Mouse (Mus musculus) olfactory bulb, adult 2 months (tissue): ENCODE measurements around the gene Spib.

ENCODE experiments used
- CTCF ChIP-seq: fragments of 200-500 bp; IDR thresholded peaks from 2 replicates; pipeline ENCODE4 v1.5.1; 2012; ENCODE audit warnings: low read depth, mild to moderate bottlenecking, low read length, moderate library complexity; ENCODE audit not compliant: insufficient read depth
- POLR2A ChIP-seq: fragments of 200-500 bp; IDR thresholded peaks from 2 replicates; pipeline ENCODE4 v1.6.1; 2012; ENCODE audit warnings: mild to moderate bottlenecking, low read depth, low read length, moderate library complexity; ENCODE audit not compliant: insufficient read depth

DNA sequence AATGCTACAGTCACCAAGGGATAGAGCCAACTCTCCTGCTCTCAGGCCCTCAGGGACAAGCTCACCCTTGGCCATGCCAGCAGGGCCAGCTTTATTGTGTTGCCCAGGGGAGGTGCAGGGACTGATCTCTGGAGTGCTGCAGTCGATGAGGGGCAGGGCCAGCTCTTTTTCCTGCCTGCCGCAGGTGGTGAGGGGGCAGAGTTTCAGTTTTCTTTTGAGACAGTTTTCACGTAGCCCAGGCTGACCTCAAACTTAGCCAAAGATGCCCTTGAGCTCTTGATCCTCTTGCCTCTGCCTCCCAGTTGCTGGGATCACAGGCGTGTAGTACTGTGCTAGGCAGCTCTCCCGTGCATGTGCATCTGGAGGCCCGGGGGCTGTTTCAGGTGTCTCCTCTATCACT is 39.1 kb upstream of the Spib start:
- TF ChIP-seq CTCF: no peak
- no peak for TF ChIP-seq POLR2A
